Mouse (Mus musculus): ENCODE data around the gene Cnot11. TPM values are rescaled to one million over a fixed set of nuclear protein-coding genes. Genes with fewer than 3 reads are reported as not detected.

Gene Cnot11
- polyA plus RNA-seq, 1 experiment from 2014 or later, result 36.2 TPM

DNA sequence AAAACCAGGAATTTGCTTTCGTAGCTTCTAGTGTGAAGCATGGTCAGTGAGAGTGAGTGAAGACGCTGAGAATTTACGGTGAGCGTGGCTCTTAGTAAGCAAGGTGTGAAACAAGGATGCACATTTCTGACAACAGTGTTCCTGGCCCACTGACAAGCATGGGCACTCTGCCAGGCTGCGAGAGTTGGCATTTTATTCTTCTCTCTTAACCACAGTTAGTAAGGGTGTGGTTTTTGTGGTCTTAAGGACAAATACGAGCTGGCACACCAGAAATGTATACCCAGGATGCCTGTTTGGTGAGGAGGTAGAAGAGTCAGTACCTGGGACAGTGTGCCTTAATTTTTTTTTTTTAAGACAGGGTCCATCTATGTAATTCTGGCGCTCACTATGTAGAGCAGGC, 10.8 kb downstream of the Cnot11 start:
- 91% methylated on average over 7 of the region's 7 CpGs for WGBS
- H3K4me2 ChIP-seq (replicated peaks; ENCODE audit: low read depth, low read length), result no peak overlapping the region
- no peak overlapping the region for H3K9ac ChIP-seq (ENCODE audit: low read depth, low read length)
- H3K36me3 ChIP-seq (ENCODE audit: control insufficient read depth, insufficient read depth, low read length), result peaks cover 71% of the 10 kb centered on the region
- no peaks in the 10 kb centered on the region for H3K27me3 ChIP-seq (ENCODE audit: control insufficient read depth, insufficient read depth, low read length)
- H3K27ac ChIP-seq (ENCODE audit: low read depth, low read length), result no peak overlapping the region
- no peak for ATAC-seq (ENCODE audit: low FRiP score, low TSS enrichment)
- H3K4me3 ChIP-seq (ENCODE audit: low read length), result no peak overlapping the region
- peaks cover 1% of the 10 kb centered on the region for H3K9me3 ChIP-seq (ENCODE audit: control insufficient read depth, low read length)
- H3K4me1 ChIP-seq (ENCODE audit: control insufficient read depth, insufficient read depth, low read length), result no peaks in the 10 kb centered on the region

GRCm38 (mm10) chr1:39546160-39546866, 11.5 kb downstream of the Cnot11 start:
- Histone ChIP-seq H3K4me2 (replicated peaks; ENCODE audit: low read depth, low read length) (no peak overlapping the region), H3K4me3 (ENCODE audit: low read length) (no peak overlapping the region), H3K27me3 (ENCODE audit: control insufficient read depth, insufficient read depth, low read length) (no peaks in the 10 kb centered on the region), H3K9ac (ENCODE audit: low read depth, low read length) (no peak overlapping the region), H3K4me1 (ENCODE audit: control insufficient read depth, insufficient read depth, low read length) (no peaks in the 10 kb centered on the region), H3K9me3 (ENCODE audit: control insufficient read depth, low read length) (no peaks in the 10 kb centered on the region), H3K36me3 (ENCODE audit: control insufficient read depth, insufficient read depth, low read length) (peaks cover 71% of the 10 kb centered on the region), H3K27ac (ENCODE audit: low read depth, low read length) (no peak overlapping the region)
- 92% methylated on average over 6 of the region's 6 CpGs for WGBS
- ATAC-seq (ENCODE audit: low FRiP score, low TSS enrichment), result peak; percentile 35; the same call in 1 of the 2 replicates

DNA sequence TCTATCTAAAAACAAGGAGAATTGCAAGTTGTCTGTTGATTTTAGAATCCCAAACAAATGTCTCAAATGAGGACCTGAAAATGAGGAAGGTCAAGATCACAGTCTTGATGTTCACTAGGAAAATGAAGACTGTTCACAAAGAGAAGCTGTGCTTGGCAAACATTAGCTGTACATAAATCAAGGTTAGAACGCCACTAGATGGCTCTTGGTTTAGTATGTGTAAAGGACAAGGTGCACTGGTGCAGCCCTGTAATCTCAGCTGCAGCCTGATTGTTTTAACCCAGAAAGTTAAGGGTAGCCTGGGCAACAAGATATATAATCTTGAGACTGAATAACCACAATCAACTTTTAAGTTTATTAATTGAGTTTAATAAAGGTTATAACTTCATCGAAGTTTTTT, 12.4 kb downstream of the Cnot11 start:
- no peak overlapping the region for H3K9ac ChIP-seq (ENCODE audit: low read depth, low read length)
- no peaks in the 10 kb centered on the region for H3K4me1 ChIP-seq (ENCODE audit: control insufficient read depth, insufficient read depth, low read length)
- whole genome bisulfite sequencing, result 56% methylated on average over 2 of the region's 2 CpGs
- no peak overlapping the region for H3K4me3 ChIP-seq (ENCODE audit: low read length)
- ATAC-seq (ENCODE audit: low FRiP score, low TSS enrichment), result no peak
- no peak overlapping the region for H3K4me2 ChIP-seq (replicated peaks; ENCODE audit: low read depth, low read length)
- no peak overlapping the region for H3K27ac ChIP-seq (ENCODE audit: low read depth, low read length)
- H3K36me3 ChIP-seq (ENCODE audit: control insufficient read depth, insufficient read depth, low read length), result peaks cover 73% of the 10 kb centered on the region
- H3K27me3 ChIP-seq (ENCODE audit: control insufficient read depth, insufficient read depth, low read length), result no peaks in the 10 kb centered on the region
- no peaks in the 10 kb centered on the region for H3K9me3 ChIP-seq (ENCODE audit: control insufficient read depth, low read length)

- H3K27me3 ChIP-seq (ENCODE audit: control insufficient read depth, insufficient read depth, low read length), result no peaks in the 10 kb centered on the region
- no peaks in the 10 kb centered on the region for H3K9me3 ChIP-seq (ENCODE audit: control insufficient read depth, low read length)
- H3K4me2 ChIP-seq (replicated peaks; ENCODE audit: low read depth, low read length), result no peak overlapping the region
- no peak for ATAC-seq (ENCODE audit: low FRiP score, low TSS enrichment)
- peaks cover 68% of the 10 kb centered on the region for H3K36me3 ChIP-seq (ENCODE audit: control insufficient read depth, insufficient read depth, low read length)
- WGBS, result 68% methylated on average over 2 of the region's 2 CpGs
- H3K9ac ChIP-seq (ENCODE audit: low read depth, low read length), result no peak overlapping the region
- no peak overlapping the region for H3K4me3 ChIP-seq (ENCODE audit: low read length)
- H3K27ac ChIP-seq (ENCODE audit: low read depth, low read length), result no peak overlapping the region
- no peaks in the 10 kb centered on the region for H3K4me1 ChIP-seq (ENCODE audit: control insufficient read depth, insufficient read depth, low read length)
Measured at GRCm38 (mm10) chr1:39549831-39550230, 15.0 kb downstream of the Cnot11 start.

DNA sequence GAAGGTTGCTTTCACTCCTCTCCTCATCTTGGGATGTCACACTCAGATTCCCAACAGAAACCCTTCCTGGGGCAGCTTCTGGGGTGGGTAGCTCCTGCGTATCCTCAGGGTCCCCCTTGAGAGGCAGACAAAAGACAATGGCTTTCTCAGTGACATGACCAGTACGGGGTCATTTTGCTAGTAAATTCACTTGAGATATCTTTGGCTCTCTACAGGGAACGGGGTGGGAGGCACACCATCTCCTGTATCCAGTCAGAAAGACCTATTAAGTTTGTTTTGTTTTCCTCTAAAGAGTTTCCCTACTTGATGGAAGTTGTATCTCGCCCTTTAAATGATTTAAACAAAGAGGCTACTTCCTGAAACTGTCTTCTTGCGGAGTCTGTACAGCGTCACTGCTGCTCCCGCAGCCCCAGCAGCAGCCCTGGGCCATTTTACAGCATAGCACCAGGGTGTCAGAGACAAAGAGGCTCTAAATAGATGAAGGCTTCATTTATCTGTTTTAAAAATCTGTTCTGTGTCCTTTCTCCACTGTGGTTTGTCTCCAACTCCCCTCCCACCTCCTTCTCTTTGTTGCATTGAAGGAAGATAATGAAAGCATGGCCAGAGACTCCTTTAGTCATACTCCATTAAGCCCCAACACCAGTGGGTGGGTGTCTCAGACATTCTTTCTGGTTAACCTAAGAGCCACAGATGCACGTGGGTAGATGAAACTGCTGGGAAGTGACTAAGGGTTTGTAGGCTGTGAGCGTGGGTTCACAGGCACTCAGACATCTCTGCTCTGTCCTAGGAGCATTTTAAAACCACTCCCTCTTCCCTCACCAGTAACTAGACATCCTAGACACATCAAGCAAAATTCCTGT, 21.0 kb downstream of the Cnot11 start:
- H3K4me1 ChIP-seq (ENCODE audit: control insufficient read depth, insufficient read depth, low read length), result peaks cover 13% of the 10 kb centered on the region; the same call in 1 of the 2 replicates
- no peak overlapping the region for H3K4me3 ChIP-seq (ENCODE audit: low read length)
- H3K9me3 ChIP-seq (ENCODE audit: control insufficient read depth, low read length), result no peaks in the 10 kb centered on the region
- H3K36me3 ChIP-seq (ENCODE audit: control insufficient read depth, insufficient read depth, low read length), result peaks cover 64% of the 10 kb centered on the region
- WGBS, result 28% methylated on average over 9 of the region's 9 CpGs
- H3K27me3 ChIP-seq (ENCODE audit: control insufficient read depth, insufficient read depth, low read length), result no peaks in the 10 kb centered on the region
- peak; percentile 69; the same call in 1 of the 2 replicates for ATAC-seq (ENCODE audit: low FRiP score, low TSS enrichment)
- H3K4me2 ChIP-seq (replicated peaks; ENCODE audit: low read depth, low read length), result no peak overlapping the region
- peak overlapping the region; percentile 56; the same call in 1 of the 2 replicates for H3K27ac ChIP-seq (ENCODE audit: low read depth, low read length)
- no peak overlapping the region for H3K9ac ChIP-seq (ENCODE audit: low read depth, low read length)

DNA sequence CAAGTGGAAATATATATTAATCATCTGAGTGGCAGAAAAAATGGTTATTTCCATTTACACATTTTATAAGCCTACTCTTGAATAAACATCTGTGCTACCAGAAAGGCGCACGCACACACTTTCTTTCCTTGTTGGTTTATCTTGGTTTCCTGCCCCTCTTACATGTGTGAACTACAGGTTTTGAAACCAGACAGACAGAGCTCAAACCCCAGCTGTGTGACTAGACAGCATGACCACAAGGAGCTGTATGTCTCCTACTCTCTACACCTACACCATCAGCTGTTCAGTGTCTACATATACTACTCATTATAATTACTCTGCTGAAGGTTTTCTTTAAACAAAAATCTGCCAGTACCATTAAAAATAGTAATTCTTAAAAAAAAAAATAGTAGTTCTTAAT, 24.2 kb downstream of the Cnot11 start:
- Histone ChIP-seq H3K9ac (ENCODE audit: low read depth, low read length) (no peak overlapping the region), H3K27me3 (ENCODE audit: control insufficient read depth, insufficient read depth, low read length) (no peaks in the 10 kb centered on the region), H3K4me1 (ENCODE audit: control insufficient read depth, insufficient read depth, low read length) (peaks cover 13% of the 10 kb centered on the region; the same call in 1 of the 2 replicates), H3K36me3 (ENCODE audit: control insufficient read depth, insufficient read depth, low read length) (peaks cover 52% of the 10 kb centered on the region), H3K27ac (ENCODE audit: low read depth, low read length) (no peak overlapping the region), H3K9me3 (ENCODE audit: control insufficient read depth, low read length) (no peaks in the 10 kb centered on the region), H3K4me2 (replicated peaks; ENCODE audit: low read depth, low read length) (no peak overlapping the region), H3K4me3 (ENCODE audit: low read length) (no peak overlapping the region)
- ATAC-seq (ENCODE audit: low FRiP score, low TSS enrichment), result no peak
- 91% methylated on average over 2 of the region's 2 CpGs for WGBS

- WGBS, result 25% methylated on average over 1 of the region's 1 CpGs
- no peaks in the 10 kb centered on the region for H3K27me3 ChIP-seq (ENCODE audit: control insufficient read depth, insufficient read depth, low read length)
- H3K9me3 ChIP-seq (ENCODE audit: control insufficient read depth, low read length), result no peaks in the 10 kb centered on the region
- H3K27ac ChIP-seq (ENCODE audit: low read depth, low read length), result no peak overlapping the region
- H3K9ac ChIP-seq (ENCODE audit: low read depth, low read length), result no peak overlapping the region
- no peak overlapping the region for H3K4me3 ChIP-seq (ENCODE audit: low read length)
- H3K4me2 ChIP-seq (replicated peaks; ENCODE audit: low read depth, low read length), result no peak overlapping the region
- 0 out of 2 replicates have a peak, but pooled peaks cover 3% of the 10 kb centered on the region for H3K4me1 ChIP-seq (ENCODE audit: control insufficient read depth, insufficient read depth, low read length)
- ATAC-seq (ENCODE audit: low FRiP score, low TSS enrichment), result no peak
- peaks cover 41% of the 10 kb centered on the region for H3K36me3 ChIP-seq (ENCODE audit: control insufficient read depth, insufficient read depth, low read length)
Measured at GRCm38 (mm10) chr1:39561920-39562319, 27.1 kb downstream of the Cnot11 start.

- Histone ChIP-seq H3K9ac (ENCODE audit: low read depth, low read length) (no peak overlapping the region), H3K4me3 (ENCODE audit: low read length) (no peak overlapping the region), H3K36me3 (ENCODE audit: control insufficient read depth, insufficient read depth, low read length) (peaks cover 33% of the 10 kb centered on the region), H3K27me3 (ENCODE audit: control insufficient read depth, insufficient read depth, low read length) (no peaks in the 10 kb centered on the region), H3K27ac (ENCODE audit: low read depth, low read length) (no peak overlapping the region), H3K4me1 (ENCODE audit: control insufficient read depth, insufficient read depth, low read length) (0 out of 2 replicates have a peak, but pooled peaks cover 3% of the 10 kb centered on the region), H3K4me2 (replicated peaks; ENCODE audit: low read depth, low read length) (no peak overlapping the region), H3K9me3 (ENCODE audit: control insufficient read depth, low read length) (no peaks in the 10 kb centered on the region)
- 89% methylated on average over 7 of the region's 7 CpGs for WGBS
- ATAC-seq (ENCODE audit: low FRiP score, low TSS enrichment), result no peak
Measured at GRCm38 (mm10) chr1:39563161-39563560, 28.4 kb downstream of the Cnot11 start.

GRCm38 (mm10) chr1:39564603-39565002, 29.8 kb downstream of the Cnot11 start:
- WGBS, result 66% methylated on average over 3 of the region's 3 CpGs

More at GRCm38 (mm10) chr1:39564603-39565002, 29.8 kb downstream of the Cnot11 start:
- Histone ChIP-seq H3K4me2 (replicated peaks; ENCODE audit: low read depth, low read length) (no peak overlapping the region), H3K27ac (ENCODE audit: low read depth, low read length) (no peak overlapping the region), H3K36me3 (ENCODE audit: control insufficient read depth, insufficient read depth, low read length) (peaks cover 24% of the 10 kb centered on the region), H3K4me1 (ENCODE audit: control insufficient read depth, insufficient read depth, low read length) (0 out of 2 replicates have a peak, but pooled peaks cover 3% of the 10 kb centered on the region), H3K4me3 (ENCODE audit: low read length) (no peak overlapping the region), H3K9ac (ENCODE audit: low read depth, low read length) (no peak overlapping the region), H3K27me3 (ENCODE audit: control insufficient read depth, insufficient read depth, low read length) (no peaks in the 10 kb centered on the region), H3K9me3 (ENCODE audit: control insufficient read depth, low read length) (no peaks in the 10 kb centered on the region)
- ATAC-seq (ENCODE audit: low FRiP score, low TSS enrichment), result no peak

Measured in kidney, embryonic 14.5 days (tissue).